Mouse (Mus musculus) macrophage (primary cell): ENCODE data around the gene Camta2. TPM values are rescaled to one million over a fixed set of nuclear protein-coding genes. Genes with fewer than 3 reads are reported as not detected.

ENCODE experiments used
- H3K27ac ChIP-seq: fragments of 350-480 bp; formaldehyde crosslinking; 2 replicates; pipeline ENCODE4 v1.9.0; 2021
- H3K36me3 ChIP-seq: fragments of 350-480 bp; formaldehyde crosslinking; 2 replicates; pipeline ENCODE4 v1.9.0; 2021; ENCODE audit errors: inconsistent target
- H3K4me3 ChIP-seq: fragments of 350-480 bp; formaldehyde crosslinking; 2 replicates; pipeline ENCODE4 v1.9.0; 2021; ENCODE audit errors: inconsistent target
- H3K79me2 ChIP-seq: fragments of 350-480 bp; formaldehyde crosslinking; 2 replicates; pipeline ENCODE4 v1.9.0; 2021; ENCODE audit errors: inconsistent target
- WGBS: methylation state at CpG from one replicate; pipeline ENCODE4 v1.1.7; 2026; ENCODE audit warnings: inconsistent platforms; ENCODE audit not compliant: missing documents; 5-methylcytosine and 5-hydroxymethylcytosine counted together
- polyA plus RNA-seq: library from polyadenylated mRNA; stranded (reverse); fragments of 250-400 nt; gene quantifications from 3 replicates; pipeline ENCODE4 v1.2.4, GENCODE M21; 2018; ENCODE audit warnings: inconsistent platforms

The Camta2 gene
- polyA plus RNA-seq, 1 experiment from 2014 or later = 41.4 TPM

DNA sequence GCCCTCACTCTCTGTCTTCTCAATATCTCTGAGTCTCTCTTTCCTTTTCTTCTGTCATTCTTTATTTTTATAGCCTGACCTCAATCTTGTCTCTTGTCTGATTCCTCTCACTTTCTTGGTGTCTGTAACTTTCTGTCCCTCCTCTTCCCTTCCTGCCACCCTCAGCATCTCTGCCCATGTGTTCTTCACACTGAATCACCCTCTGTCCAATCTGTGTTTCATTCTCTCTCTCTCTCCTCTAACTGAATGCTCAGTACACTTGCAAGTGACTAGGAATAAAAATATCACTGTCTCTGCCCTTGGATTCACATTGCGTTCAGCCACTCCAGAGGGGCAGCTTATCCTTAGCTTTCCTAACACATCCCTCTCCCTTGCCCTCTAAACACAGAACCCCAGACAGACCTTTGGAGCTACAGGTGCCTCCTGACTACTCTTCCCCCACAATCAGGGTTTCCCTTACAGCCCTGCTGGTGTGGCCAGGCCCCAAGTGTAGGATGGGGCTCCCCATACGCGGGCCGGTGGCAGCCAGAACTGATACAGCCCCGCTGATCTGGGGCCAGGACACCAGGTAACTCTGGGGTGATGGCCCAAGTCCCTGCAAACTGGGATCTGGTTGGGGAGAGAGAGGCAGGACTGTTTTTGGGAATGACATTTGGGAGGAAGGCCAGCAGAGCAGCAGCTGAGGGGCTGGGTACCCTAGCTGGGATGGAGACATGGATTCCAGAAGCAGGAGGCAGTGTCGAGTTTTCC, 14.3 kb upstream of the Camta2 start:
- peaks cover 36% of the 10 kb centered on the region for H3K79me2 ChIP-seq
- H3K27ac ChIP-seq = no peak overlapping the region
- WGBS = 99% methylated on average over 6 of the region's 6 CpGs
- peak overlapping the region; percentile 90; the same call in 1 of the 2 replicates for H3K4me3 ChIP-seq
- H3K36me3 ChIP-seq = peaks cover 41% of the 10 kb centered on the region

DNA sequence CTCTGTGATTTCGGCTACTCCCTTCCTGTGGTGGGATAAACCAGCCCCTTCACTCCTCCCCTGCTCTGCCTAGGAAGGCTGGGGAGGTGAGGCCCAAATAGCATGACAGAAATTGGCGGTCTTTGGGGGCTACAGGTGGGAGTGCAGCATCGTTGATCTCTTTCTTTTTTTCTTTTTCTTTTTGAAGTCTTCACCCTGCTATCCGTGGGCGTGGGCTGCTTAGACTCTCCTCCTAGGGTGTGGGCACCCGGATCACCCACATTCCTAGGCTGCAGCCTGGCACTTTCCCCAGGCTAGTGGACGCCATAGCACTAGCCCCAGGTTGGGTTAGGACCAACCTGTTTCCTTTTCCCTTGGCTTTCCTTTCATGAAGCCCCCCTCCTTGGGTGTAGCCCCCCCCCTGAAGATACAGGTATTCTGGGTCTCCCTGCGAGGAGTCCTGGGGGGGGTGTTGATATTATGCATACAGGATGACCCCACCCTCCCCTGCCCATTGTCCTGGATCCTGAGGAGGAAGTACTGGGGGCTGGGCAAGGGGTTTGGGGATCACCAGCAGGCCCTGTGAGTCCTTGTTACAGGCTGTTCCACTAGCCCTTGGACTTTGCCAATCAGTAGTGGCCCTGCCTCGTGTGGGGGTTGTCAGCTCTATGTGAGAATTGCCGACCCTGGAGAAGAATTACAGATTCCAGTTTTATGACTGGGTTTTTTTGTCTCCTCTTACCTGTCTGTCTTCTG, 13.5 kb upstream of the Camta2 start:
- Histone ChIP-seq H3K27ac (peak overlapping the region; percentile 64), H3K36me3 (peaks cover 33% of the 10 kb centered on the region), H3K4me3 (peak overlapping the region; percentile 90), H3K79me2 (peaks cover 36% of the 10 kb centered on the region)
- 61% methylated on average over 10 of the region's 10 CpGs for WGBS

DNA sequence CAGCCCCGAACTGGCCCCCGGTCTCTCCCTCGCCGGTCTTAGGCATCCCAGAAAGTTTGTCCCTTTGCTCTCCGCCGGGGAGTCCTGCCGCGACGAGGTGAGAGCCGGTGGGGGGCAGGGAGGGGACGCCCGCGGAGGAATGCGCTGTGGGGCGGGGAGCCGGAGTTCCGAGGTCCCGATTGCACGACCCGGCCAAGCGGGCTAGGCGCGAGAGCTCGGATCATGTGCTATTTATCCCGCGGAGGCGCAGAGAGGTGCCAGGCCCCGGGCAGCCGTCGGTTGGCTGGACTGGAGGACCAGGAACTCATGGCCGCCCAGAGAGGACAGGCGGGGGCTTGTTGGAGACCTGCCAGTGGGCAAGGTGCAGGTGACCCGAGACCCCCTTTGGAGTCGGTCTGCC, 12.7 kb upstream of the Camta2 start:
- Histone ChIP-seq H3K27ac (peak overlapping the region; percentile 64), H3K79me2 (peaks cover 36% of the 10 kb centered on the region), H3K4me3 (peak overlapping the region; percentile 90), H3K36me3 (peaks cover 26% of the 10 kb centered on the region)
- WGBS = under 1% methylated on average over 33 of the region's 34 CpGs

DNA sequence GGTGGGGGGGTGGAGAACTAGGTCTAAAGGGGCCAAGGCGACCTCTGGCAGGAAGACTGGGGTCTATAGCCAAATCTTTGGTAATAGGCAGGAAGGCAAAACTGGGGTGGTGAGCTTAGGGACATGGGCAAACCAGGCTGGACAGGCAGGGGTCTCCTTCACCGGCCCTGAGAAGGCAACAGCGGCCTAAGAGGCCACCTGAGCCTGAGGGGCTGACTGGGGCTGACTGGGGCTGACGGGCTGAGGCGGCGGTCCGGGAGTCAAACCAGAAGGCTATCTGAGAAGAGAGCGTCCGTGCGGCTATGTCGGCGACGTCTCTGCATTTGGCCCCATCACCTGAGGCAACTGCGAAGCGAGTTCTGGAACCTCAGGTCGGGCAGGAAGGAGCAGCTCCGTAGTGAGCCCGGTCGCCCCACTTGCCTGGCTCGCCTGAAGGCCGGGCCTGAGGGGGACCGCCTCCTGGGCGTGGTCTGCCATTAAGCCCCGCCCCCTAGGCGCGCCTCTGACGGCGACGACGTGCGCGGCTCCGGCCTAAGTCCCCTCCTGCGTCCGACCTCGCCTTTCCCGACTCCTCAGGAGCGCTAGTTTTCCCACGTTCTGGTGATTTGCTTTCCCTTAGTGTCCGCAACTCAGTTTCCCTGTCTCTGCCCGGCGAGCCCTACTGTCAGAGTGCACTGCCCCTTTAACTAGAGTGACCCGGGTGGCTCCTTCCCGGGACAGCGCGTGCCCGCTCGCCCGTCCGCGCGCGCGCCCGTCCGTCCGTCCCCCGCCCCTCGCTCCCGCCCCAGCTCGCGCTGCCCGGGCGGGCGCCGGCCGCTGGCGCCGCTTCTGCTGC, 12.0 kb upstream of the Camta2 start, which contains the start of the genes Inca1 and Kif1c:
Inca1 (minus strand) TSS at position 434 of the 835 bp plus-strand sequence.
Kif1c (plus strand) TSS at position 827 of the 835 bp plus-strand sequence.
- H3K36me3 ChIP-seq = peaks cover 19% of the 10 kb centered on the region
- peak within 1 kb of the TSS; percentile 64 for H3K27ac ChIP-seq
- WGBS = 4% methylated on average over 46 of the region's 69 CpGs
- H3K79me2 ChIP-seq = peaks cover 36% of the 10 kb centered on the region
- H3K4me3 ChIP-seq = peak within 1 kb of the TSS; percentile 90

DNA sequence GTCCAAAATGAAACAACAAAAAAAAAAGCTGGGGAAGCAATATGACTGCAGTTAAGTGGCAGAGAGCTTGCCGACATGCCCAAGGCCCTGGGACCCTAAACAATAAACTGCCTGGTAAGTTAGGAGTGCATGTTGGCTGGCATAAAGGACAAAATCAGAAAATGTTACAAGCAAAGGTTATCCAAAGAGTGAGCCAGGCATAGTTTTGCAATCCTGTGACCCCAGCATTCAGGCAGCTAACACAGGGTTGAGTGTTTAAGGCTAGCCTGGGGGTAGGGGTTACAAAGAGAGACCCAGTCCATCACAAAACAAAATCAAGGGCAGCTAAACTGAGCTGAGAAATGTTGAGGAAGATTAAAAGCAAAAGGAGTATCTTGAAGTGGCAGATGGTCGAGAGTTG, 11.1 kb upstream of the Camta2 start:
- WGBS = 96% methylated on average over 2 of the region's 2 CpGs
- no peak overlapping the region for H3K27ac ChIP-seq
- no peak overlapping the region for H3K4me3 ChIP-seq
- peaks cover 10% of the 10 kb centered on the region for H3K36me3 ChIP-seq
- H3K79me2 ChIP-seq = peaks cover 35% of the 10 kb centered on the region

DNA sequence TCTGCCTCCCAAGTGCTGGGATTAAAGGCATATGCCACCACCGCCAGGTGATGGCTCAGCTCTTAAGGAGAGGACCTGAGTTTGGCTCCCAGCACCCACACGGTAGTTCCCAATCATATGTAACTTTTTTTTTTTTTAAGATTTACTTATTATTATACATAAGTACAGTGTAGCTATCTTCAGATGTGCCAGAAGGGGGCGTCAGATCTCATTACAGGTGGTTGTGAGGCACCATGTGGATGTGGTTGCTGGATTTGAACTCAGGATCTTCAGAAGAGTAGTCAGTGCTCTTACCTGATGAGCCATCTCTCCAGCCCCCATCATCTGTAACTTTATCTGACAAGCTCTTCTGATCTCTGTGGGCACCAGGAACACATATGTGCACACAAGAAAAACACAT, 9.5 kb upstream of the Camta2 start:
- WGBS = 91% methylated on average over 3 of the region's 3 CpGs
- Histone ChIP-seq H3K36me3 (no peaks in the 10 kb centered on the region), H3K79me2 (peaks cover 18% of the 10 kb centered on the region), H3K27ac (no peak overlapping the region), H3K4me3 (no peak overlapping the region)

DNA sequence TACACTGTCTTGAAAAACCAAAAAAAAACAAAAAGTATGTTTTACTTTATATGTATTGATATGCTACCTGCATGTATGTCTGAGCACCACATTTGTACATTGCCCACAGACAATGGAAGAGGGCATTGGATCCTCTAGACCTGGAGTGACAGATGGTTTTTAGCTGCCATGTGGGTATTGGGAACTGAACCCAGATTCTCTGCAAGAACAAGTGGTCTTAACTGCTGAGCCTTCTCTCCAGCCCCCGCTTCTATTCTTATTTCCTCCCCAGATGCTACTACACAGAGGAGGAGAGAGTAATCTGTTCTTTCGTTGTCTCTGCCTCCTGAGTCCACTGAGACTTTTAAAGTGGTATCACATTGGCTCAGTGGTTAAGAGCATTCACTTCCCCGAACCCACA, 5.6 kb upstream of the Camta2 start:
- H3K27ac ChIP-seq = no peak overlapping the region
- H3K4me3 ChIP-seq = no peak overlapping the region
- 92% methylated on average over 3 of the region's 3 CpGs for WGBS
- H3K36me3 ChIP-seq = no peaks in the 10 kb centered on the region
- no peaks in the 10 kb centered on the region for H3K79me2 ChIP-seq

DNA sequence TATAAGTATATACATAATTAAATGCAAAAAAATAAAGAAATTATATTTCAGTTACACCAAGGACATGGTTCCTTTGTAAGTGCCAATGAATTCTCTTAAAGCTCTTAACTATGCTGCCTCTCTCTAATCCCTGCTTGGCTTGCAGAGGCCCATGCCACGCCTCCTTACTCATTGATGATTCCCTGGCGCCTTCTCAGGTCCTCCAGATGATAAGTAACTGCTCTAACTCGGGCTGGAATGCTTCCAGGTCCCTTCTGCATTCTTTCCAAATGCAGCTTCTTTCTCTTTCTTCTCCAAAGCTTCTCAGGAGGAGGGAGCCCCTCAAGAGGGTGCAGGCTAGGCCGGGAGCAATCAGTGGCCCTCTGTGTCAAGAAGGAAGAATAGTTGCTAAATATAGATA, 1.7 kb upstream of the Camta2 start:
- 92% methylated on average over 4 of the region's 4 CpGs for WGBS
- Histone ChIP-seq H3K79me2 (peaks cover 29% of the 10 kb centered on the region), H3K36me3 (peaks cover 15% of the 10 kb centered on the region; the same call in 1 of the 2 replicates), H3K27ac (no peak overlapping the region), H3K4me3 (no peak overlapping the region)

DNA sequence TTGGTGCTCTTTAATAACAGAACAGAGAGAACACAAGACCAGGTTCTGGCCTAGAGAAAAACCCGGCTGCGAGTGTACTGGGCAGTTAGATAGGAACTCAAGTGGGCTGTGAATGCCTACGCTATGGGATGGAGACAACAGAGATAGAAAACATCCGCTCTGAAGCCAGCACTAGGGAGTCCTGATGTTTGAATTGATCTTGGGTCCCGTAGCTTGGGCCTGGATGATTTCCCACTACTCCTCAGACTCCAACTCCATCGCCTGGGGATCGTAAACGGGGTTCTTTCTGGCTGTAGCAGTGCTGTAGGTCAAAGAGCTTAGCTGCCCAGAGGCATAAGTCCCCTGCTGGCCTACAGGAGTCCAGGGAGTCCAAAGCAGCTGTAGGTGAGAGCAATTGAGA, 467 bp upstream of the Camta2 start:
- 53% methylated on average over 8 of the region's 8 CpGs for WGBS
- peaks cover 38% of the 10 kb centered on the region for H3K79me2 ChIP-seq
- H3K36me3 ChIP-seq = peaks cover 20% of the 10 kb centered on the region; the same call in 1 of the 2 replicates
- peak overlapping the region; percentile 55 for H3K4me3 ChIP-seq
- H3K27ac ChIP-seq = peak overlapping the region; percentile 72

DNA sequence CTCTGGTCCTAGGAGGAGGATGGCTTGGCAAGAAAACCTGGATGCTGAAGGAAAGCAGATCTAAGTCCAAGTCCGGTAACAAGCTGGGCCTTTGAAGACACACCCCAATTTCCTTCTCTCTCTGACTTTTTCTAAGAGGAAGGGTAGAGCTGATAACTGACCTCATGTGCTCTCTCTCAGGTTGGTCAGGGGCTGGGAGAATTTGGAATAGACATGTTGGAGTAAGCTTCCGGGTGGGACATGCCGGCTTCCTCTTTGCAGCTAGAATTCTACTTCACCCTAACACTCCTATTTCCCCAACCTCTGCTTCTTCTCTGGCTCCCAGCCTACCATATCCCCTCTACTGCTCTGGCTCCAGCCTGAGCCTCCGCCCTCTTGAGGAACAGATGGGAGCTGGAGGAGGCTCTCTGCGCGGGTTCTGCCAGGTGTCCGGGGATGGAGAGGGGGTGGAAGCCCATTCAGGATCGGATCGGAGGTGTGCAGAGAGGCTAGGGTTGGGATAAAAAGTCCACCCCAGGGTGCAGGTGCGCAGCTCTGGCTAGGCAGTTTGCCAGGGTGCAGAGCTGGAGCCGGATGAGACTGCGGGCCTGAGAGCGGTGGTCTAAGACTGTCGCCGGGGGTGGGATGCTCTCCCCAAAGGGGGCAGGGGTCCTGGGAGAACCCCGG, 871 bp downstream of the Camta2 start:
- H3K36me3 ChIP-seq = peaks cover 30% of the 10 kb centered on the region; the same call in 1 of the 2 replicates
- H3K27ac ChIP-seq = peak overlapping the region; percentile 84

DNA sequence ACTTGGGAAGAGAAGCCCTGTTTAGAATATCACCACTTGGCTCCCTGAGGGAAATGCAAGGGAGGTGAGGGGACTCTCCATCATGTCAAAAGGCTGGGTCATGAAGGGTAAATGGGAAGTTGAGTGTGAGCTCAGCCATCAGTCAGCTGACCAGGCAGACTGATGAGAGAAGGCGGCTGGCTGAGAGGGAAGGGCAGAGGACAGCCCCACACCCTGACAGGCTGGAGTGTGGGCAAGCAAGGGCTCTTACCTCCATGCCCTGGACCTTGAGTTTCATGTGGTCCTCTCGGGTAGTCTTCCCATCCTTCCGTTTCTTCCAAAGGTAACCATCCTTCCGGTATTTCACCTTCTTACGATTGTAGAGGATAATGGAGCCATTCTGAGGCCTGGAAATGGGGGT, 4.3 kb downstream of the Camta2 start:
- Histone ChIP-seq H3K27ac (peak overlapping the region; percentile 84), H3K4me3 (no peak overlapping the region), H3K36me3 (peaks cover 49% of the 10 kb centered on the region; the same call in 1 of the 2 replicates), H3K79me2 (peaks cover 63% of the 10 kb centered on the region)
- 79% methylated on average over 5 of the region's 5 CpGs for WGBS

More for the DNA sequence above, 871 bp downstream of the Camta2 start:
- peak overlapping the region; percentile 80 for H3K4me3 ChIP-seq
- H3K79me2 ChIP-seq = peaks cover 50% of the 10 kb centered on the region
- 2% methylated on average over 12 of the region's 16 CpGs for WGBS

DNA sequence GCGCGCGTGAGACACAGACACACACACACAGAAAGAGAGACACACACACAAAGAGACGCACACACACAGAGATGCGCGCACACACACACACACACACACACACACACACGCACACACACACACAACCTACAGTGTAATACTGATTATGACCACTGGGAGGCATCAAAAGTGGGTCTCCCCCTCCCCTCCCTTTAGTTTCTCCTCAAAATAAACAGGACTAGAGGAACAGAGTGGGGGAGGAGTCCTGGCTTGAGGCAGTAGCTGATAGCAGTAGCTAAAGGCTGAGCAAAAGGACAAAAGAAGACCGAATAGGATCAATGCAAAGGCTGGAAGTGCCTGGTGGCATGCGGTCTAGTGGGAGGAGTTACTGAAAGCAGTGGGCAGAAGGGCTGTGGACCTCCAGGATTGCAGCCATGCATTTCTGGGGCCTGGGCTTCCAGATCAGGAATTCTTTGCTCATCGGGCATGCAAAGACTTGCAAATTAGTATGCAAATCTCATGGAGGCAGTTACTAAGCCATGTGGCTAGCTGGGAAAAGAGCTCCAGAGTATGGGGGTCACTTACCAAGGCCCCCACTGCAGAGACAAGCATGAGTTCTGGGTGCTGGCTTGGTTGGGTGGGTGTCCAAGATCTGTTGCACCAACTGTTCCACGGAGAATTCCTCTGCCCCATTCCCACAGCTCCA, 5.9 kb downstream of the Camta2 start:
- Histone ChIP-seq H3K79me2 (peaks cover 62% of the 10 kb centered on the region), H3K27ac (no peak overlapping the region), H3K36me3 (peaks cover 64% of the 10 kb centered on the region), H3K4me3 (no peak overlapping the region)
- WGBS = 89% methylated on average over 11 of the region's 11 CpGs

DNA sequence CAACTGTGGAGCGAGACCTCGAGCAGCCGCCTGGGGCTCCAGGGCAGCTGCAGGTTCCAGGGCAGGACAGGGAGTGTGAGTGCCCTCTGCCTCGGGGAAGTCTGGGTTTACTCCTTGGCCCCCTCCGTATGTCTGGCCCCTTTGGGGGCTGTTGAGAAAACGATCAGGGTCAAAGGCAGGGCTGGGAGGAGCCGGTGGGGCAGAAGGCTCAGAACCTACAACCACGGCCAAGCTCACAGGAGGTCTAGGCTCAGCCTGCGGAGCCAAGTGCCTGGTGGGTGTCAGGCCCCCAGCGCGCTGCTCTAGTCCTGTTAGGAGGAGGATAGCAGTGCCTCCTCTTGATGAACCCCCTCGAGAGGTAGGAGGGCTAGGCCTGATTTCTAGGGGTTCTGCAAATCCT, 6.7 kb downstream of the Camta2 start:
- peaks cover 53% of the 10 kb centered on the region for H3K79me2 ChIP-seq
- H3K36me3 ChIP-seq = peaks cover 73% of the 10 kb centered on the region
- WGBS = 95% methylated on average over 11 of the region's 12 CpGs
- H3K4me3 ChIP-seq = no peak overlapping the region
- no peak overlapping the region for H3K27ac ChIP-seq
